Mouse (Mus musculus) forebrain, embryonic 16.5 days (tissue): ENCODE data around the gene Slc10a7. TPM values are rescaled to one million over a fixed set of nuclear protein-coding genes. Genes with fewer than 3 reads are reported as not detected.

Experiments
- ATAC-seq: fragments of 200-750 bp; cut with Nextera tagmentation; 2 replicates; pipeline ENCODE4 v1.8.0; 2017; ENCODE audit warnings: mild to moderate bottlenecking, moderate library complexity
- H3K27ac ChIP-seq: fragments of 300-500 bp; sonication (generic); 2 replicates; pipeline ENCODE4 v1.5.1; 2014; ENCODE audit warnings: low read length, control low read depth
- H3K27me3 ChIP-seq: fragments of 300-500 bp; sonication (generic); replicated peaks from 2 replicates; pipeline ENCODE4 v1.6.1; 2014; ENCODE audit warnings: low read length; ENCODE audit not compliant: control insufficient read depth, insufficient read depth
- H3K36me3 ChIP-seq: fragments of 300-500 bp; sonication (generic); 2 replicates; pipeline ENCODE4 v1.6.1; 2014; ENCODE audit not compliant: control insufficient read depth, insufficient read depth
- H3K4me1 ChIP-seq: fragments of 300-500 bp; sonication (generic); replicated peaks from 2 replicates; pipeline ENCODE4 v1.6.1; 2014; ENCODE audit warnings: low read length; ENCODE audit not compliant: control insufficient read depth, insufficient read depth
- H3K4me2 ChIP-seq: fragments of 300-500 bp; sonication (generic); 2 replicates; pipeline ENCODE4 v1.6.1; 2014; ENCODE audit warnings: mild to moderate bottlenecking, low read length, control low read depth
- H3K4me3 ChIP-seq: fragments of 300-500 bp; sonication (generic); replicated peaks from 2 replicates; pipeline ENCODE4 v1.5.1; 2014; ENCODE audit warnings: mild to moderate bottlenecking, low read length, control low read depth
- H3K9ac ChIP-seq: fragments of 300-500 bp; sonication (generic); replicated peaks from 2 replicates; pipeline ENCODE4 v1.6.1; 2014; ENCODE audit warnings: low read depth, low read length, control low read depth
- H3K9me3 ChIP-seq: fragments of 300-500 bp; sonication (generic); 2 replicates; pipeline ENCODE4 v1.6.1; 2016; ENCODE audit warnings: low read length; ENCODE audit not compliant: control insufficient read depth
- WGBS: fragments of 180-500 bp; shearing (Covaris S2); extraction: QIAGEN DNeasy Blood & Tissue Kit; methylation state at CpG from one replicate; pipeline ENCODE4 v1.1.7; 2014; 5-methylcytosine and 5-hydroxymethylcytosine counted together
- polyA plus RNA-seq: library from polyadenylated mRNA; unstranded; fragments of >200 nt; fragmentation: Nextera tagmentation; extraction: Ambion mirVana; gene quantifications from 2 replicates; pipeline ENCODE4 v1.2.1, GENCODE M21; 2015

Slc10a7 gene
- polyA plus RNA-seq, 1 experiment from 2014 or later, result 9.9 TPM

DNA sequence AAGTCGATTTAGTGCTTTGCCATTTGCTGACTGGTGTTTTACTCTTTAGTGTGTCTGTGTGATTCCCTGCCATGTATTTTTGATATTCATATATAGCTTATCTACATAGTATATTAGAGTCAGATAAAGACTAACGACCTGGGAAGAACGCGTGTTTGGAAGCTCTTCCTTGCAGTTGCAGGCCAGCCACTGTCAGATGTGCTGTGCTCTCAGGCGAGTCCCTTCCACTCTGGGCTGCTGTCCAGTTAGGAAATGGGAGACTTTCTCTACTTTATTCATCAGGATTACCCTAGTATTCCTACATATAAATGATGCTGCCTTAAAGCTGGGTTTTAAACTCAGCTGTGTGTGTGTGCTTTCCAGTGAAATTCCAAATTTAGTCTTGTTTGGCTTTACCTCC is 55.1 kb downstream of the Slc10a7 start:
- Histone ChIP-seq H3K9me3 (no peaks in the 10 kb centered on the region), H3K4me1 (no peaks in the 10 kb centered on the region), H3K4me3 (no peak overlapping the region), H3K4me2 (no peak overlapping the region), H3K9ac (no peak overlapping the region), H3K27me3 (no peaks in the 10 kb centered on the region), H3K36me3 (no peaks in the 10 kb centered on the region; the same call in 1 of the 2 replicates), H3K27ac (no peak overlapping the region)
- no peak for ATAC-seq
- WGBS, result 80% methylated on average over 5 of the region's 5 CpGs

DNA sequence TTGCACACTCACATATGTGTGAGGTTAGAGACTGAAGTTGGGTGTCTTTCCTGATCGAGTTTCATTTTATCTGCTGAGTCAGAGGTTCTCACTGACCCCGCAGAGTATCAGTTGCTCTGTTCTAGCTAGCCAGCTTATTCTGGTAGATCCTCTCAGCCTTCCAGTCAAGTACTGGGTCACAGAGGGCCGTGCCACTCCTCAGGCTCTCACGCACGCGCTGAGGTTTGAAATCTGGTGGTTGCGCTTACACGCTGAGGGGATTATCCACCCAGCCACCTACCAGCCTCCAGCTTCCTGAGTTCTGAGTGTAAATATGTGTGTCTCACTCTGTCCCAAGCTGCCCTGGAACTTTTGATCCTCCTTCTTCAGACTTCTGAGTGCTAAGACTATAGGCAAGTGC is 59.0 kb downstream of the Slc10a7 start:
- 85% methylated on average over 8 of the region's 8 CpGs for WGBS
- H3K27me3 ChIP-seq, result no peaks in the 10 kb centered on the region

DNA sequence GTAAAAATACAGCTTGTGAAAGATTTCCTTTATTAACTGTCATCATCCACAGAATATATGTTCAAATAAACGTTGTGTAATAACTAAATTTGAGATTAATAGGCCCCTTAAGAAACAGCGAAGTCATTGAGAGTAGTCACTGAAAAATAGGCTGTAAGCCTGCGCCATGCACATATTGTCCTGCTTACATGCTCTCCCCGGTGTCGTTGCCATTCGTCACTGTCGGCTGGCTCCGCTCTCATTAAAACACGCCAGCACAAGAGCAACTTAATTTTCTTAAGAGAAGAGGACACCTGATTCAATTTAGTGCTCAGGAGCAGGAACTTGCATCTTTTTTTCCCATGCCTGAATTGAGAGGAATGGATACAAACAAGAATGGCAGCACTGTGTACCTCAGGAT is 62.4 kb downstream of the Slc10a7 start:
- no peak overlapping the region for H3K4me2 ChIP-seq
- no peaks in the 10 kb centered on the region for H3K27me3 ChIP-seq
- no peak overlapping the region for H3K27ac ChIP-seq
- 34% methylated on average over 9 of the region's 9 CpGs for WGBS
- H3K9ac ChIP-seq, result no peak overlapping the region
- no peaks in the 10 kb centered on the region for H3K36me3 ChIP-seq
- no peaks in the 10 kb centered on the region for H3K4me1 ChIP-seq
- no peaks in the 10 kb centered on the region for H3K9me3 ChIP-seq
- no peak overlapping the region for H3K4me3 ChIP-seq
- no peak for ATAC-seq

More for the DNA sequence above, 59.0 kb downstream of the Slc10a7 start:
- Histone ChIP-seq H3K4me1 (no peaks in the 10 kb centered on the region), H3K4me2 (no peak overlapping the region), H3K27ac (no peak overlapping the region), H3K4me3 (no peak overlapping the region), H3K9me3 (no peaks in the 10 kb centered on the region), H3K9ac (no peak overlapping the region), H3K36me3 (no peaks in the 10 kb centered on the region; the same call in 1 of the 2 replicates)
- no peak for ATAC-seq

DNA sequence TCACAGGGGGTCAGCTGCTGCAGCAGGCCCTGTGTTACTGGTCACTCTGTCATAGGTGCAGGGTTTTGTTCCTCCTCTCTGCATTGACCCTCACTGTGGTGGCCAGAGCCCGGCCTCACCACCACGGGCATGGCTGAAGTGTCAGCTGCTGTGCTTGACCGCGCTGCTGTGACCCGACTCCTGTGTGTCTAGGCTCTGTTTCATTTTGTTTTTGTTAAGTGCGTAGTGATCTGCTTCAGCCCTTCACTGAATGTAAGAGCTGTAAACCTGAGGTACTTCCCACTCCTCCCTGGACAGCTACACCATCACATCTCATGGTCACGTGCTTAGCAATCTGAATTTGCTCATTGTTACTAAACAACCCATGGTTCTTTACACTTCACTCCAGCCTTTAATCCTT is 65.1 kb downstream of the Slc10a7 start:
- no peaks in the 10 kb centered on the region for H3K36me3 ChIP-seq
- H3K4me3 ChIP-seq, result no peak overlapping the region
- H3K4me2 ChIP-seq, result no peak overlapping the region
- WGBS, result 87% methylated on average over 7 of the region's 7 CpGs
- H3K4me1 ChIP-seq, result peaks cover 5% of the 10 kb centered on the region; the same call in 1 of the 2 replicates
- no peaks in the 10 kb centered on the region for H3K27me3 ChIP-seq
- ATAC-seq, result no peak
- H3K27ac ChIP-seq, result no peak overlapping the region
- H3K9me3 ChIP-seq, result no peaks in the 10 kb centered on the region
- no peak overlapping the region for H3K9ac ChIP-seq

DNA sequence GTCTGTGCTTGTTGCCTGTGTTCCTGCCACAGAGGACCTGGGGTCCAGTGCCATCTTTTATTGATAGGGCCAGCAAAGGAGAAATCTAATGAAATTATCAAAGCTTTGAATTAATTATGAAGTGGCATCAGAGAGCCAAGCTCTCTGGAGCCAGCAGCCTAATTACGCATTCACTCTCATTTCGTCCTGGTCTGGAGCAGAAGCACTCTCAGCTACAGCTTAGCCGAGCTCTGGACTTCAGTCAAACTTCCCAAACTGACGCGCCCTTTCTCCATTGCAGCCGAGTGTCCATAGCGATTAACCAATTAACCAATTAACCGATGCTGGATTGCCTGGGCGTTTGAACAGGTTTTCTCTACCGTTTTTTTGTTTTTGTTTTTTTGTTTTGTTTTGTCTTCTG is 68.4 kb downstream of the Slc10a7 start:
- ATAC-seq, result no peak
- 0 out of 2 replicates have a peak overlapping the region, but pooled peaks have one; percentile 11 for H3K4me2 ChIP-seq

DNA sequence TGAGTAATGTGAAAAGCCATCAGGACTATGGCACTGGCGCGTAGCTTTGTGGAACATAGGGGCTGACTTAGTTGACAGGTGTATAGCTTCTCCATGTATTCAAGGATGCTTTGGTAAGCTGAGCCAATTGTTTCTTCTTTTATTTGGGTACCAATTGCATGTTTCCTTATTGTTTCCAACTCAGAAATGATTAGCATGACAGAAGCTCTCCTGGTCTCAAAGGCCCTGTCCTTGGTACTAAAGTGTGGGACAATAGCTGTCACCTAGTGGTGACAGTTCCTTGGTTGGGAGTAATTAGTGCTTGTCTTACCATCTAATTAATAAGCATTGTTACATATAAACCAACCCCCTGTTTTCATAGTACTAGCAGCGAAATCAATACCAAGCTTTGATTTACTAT is 68.9 kb downstream of the Slc10a7 start:
- H3K27me3 ChIP-seq, result no peaks in the 10 kb centered on the region
- H3K4me1 ChIP-seq, result peaks cover 5% of the 10 kb centered on the region; the same call in 1 of the 2 replicates
- no peak overlapping the region for H3K9ac ChIP-seq
- no peak overlapping the region for H3K4me3 ChIP-seq
- no peaks in the 10 kb centered on the region for H3K36me3 ChIP-seq
- WGBS, result 15% methylated on average over 3 of the region's 3 CpGs
- peak; percentile 31; the same call in 1 of the 2 replicates for ATAC-seq
- H3K9me3 ChIP-seq, result no peaks in the 10 kb centered on the region
- 0 out of 2 replicates have a peak overlapping the region, but pooled peaks have one; percentile 11 for H3K4me2 ChIP-seq
- no peak overlapping the region for H3K27ac ChIP-seq

More for the DNA sequence above, 68.4 kb downstream of the Slc10a7 start:
- Histone ChIP-seq H3K4me3 (no peak overlapping the region), H3K9ac (no peak overlapping the region), H3K4me1 (peaks cover 5% of the 10 kb centered on the region; the same call in 1 of the 2 replicates), H3K27me3 (no peaks in the 10 kb centered on the region), H3K36me3 (no peaks in the 10 kb centered on the region), H3K27ac (no peak overlapping the region), H3K9me3 (no peaks in the 10 kb centered on the region)
- WGBS, result 9% methylated on average over 10 of the region's 10 CpGs

DNA sequence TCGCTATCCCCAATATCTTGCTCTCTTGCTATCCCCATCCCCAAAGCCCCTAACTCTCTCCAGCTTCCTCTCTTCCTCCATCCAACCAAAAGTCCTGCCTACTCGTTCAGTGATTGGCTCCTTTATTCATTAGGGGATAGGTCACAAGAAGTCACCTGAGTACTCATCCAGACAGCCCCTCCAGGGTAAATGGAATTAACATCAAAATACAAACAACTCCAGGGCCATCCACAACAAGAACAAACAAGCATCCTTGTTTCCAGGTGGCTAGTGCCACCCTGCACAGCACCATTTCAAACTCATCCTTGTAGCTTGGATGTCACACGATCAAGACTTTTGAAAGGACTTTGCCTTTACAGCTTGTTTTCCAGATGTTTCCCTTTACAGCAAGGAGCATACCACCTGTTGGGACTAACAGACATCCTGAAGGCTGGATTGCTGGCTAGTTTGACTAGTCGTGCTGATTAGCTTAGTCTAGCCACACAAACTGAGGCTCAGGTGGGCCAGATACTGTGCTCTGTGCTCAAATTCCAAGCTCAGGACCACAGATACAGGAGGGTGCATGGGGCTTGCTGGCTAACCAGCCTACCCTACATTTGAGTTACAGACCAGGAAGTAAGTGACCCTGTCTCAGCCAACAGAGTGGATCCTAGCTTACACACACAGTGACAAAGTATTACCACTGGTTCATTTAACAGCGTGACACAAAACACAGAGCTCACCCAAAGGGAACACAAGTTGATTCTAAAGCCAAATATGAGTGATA is 75.0 kb downstream of the Slc10a7 start:
- Histone ChIP-seq H3K9me3 (no peaks in the 10 kb centered on the region), H3K27ac (no peak overlapping the region), H3K4me1 (peaks cover 9% of the 10 kb centered on the region), H3K4me2 (no peak overlapping the region), H3K9ac (no peak overlapping the region), H3K36me3 (no peaks in the 10 kb centered on the region), H3K4me3 (no peak overlapping the region), H3K27me3 (no peaks in the 10 kb centered on the region)
- no peak for ATAC-seq
- 78% methylated on average over 5 of the region's 5 CpGs for WGBS

DNA sequence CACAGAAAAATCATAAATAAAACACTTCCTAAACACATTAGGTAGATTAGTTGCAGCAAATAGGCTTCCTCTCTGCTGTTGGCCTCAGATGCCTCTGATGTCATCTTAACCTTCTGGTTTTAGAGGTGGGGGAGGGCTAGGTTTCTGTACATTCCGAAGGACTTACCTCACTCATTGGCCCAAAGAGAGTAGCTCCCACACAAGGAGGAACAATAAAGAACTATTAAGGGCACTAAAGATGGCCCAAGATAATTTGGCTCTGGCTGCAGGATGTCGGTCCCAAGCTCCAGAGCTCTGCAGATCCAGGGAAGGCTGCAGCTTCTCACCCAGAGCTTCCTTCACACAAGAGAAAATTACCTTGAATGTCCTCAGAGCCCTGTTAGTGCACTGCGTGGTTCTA is 75.7 kb downstream of the Slc10a7 start:
- ATAC-seq, result peak; percentile 40; the same call in 1 of the 2 replicates
- H3K4me3 ChIP-seq, result no peak overlapping the region
- WGBS, result 35% methylated on average over 3 of the region's 3 CpGs
- no peaks in the 10 kb centered on the region for H3K36me3 ChIP-seq
- no peaks in the 10 kb centered on the region for H3K9me3 ChIP-seq
- H3K27ac ChIP-seq, result no peak overlapping the region
- H3K4me1 ChIP-seq, result peaks cover 9% of the 10 kb centered on the region
- no peaks in the 10 kb centered on the region for H3K27me3 ChIP-seq
- H3K9ac ChIP-seq, result no peak overlapping the region
- H3K4me2 ChIP-seq, result no peak overlapping the region

DNA sequence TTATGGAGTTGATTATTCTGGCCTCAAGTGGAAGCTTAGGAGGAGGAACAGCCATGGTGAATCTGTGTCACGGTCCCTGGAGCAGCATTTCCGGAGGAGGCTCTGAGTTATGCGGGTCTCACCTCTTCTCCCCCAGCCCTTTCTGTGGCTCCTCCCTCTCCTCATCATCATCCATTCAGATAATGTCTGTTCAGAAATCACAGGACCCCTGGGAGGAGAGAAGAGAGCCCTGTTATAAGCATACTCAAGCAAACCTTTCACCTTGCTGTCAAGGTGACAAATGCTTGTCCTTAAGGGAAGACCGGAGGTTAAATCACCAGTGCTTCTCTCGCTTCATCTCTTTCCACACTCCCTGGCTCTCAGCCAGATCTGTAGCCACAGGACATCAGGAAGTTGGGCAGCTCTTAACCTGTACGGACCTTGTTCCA is 86.3 kb downstream of the Slc10a7 start:
- Histone ChIP-seq H3K4me1 (peaks cover 4% of the 10 kb centered on the region), H3K27ac (no peak overlapping the region), H3K36me3 (no peaks in the 10 kb centered on the region), H3K4me3 (no peak overlapping the region), H3K9me3 (no peaks in the 10 kb centered on the region), H3K9ac (no peak overlapping the region), H3K27me3 (no peaks in the 10 kb centered on the region), H3K4me2 (no peak overlapping the region)
- ATAC-seq, result peak; percentile 17; the same call in 1 of the 2 replicates
- WGBS, result 62% methylated on average over 6 of the region's 6 CpGs
